Mouse (Mus musculus) neural tube, embryonic 14.5 days (tissue): Measurements from ENCODE around the gene Ulk2. TPM values are rescaled to one million over a fixed set of nuclear protein-coding genes. Genes with fewer than 3 reads are reported as not detected.
A peak's percentile ranks its signal among the peaks of the same experiment; 100 is the strongest.
"Not testable (repeated sequence)": the region's sequence is repeated elsewhere in the genome, so short reads cannot be mapped to it uniquely, and the experiment has no call there.

Experiments used
- ATAC-seq: fragments of 200-750 bp; cut with Nextera tagmentation; 2 replicates; pipeline ENCODE4 v1.8.0; 2017; ENCODE audit warnings: low read depth, mild to moderate bottlenecking, moderate TSS enrichment, moderate library complexity
- H3K27ac ChIP-seq: fragments of 300-500 bp; sonication (generic); 2 replicates; pipeline ENCODE4 v1.5.1; 2014; ENCODE audit warnings: low read depth, mild to moderate bottlenecking, control low read depth, low read length, moderate library complexity, mixed read lengths
- H3K27me3 ChIP-seq: fragments of 300-500 bp; sonication (generic); 2 replicates; pipeline ENCODE4 v1.6.1; 2014; ENCODE audit warnings: low read length; ENCODE audit not compliant: control insufficient read depth, insufficient read depth
- H3K36me3 ChIP-seq: fragments of 300-500 bp; sonication (generic); 2 replicates; pipeline ENCODE4 v1.6.1; 2014; ENCODE audit warnings: low read length, mixed read lengths; ENCODE audit not compliant: control insufficient read depth, insufficient read depth
- H3K4me1 ChIP-seq: fragments of 300-500 bp; sonication (generic); 2 replicates; pipeline ENCODE4 v1.6.1; 2014; ENCODE audit warnings: low read length; ENCODE audit not compliant: control insufficient read depth, insufficient read depth
- H3K4me2 ChIP-seq: fragments of 300-500 bp; sonication (generic); 2 replicates; pipeline ENCODE4 v1.6.1; 2014; ENCODE audit warnings: mild to moderate bottlenecking, low read depth, low read length, control low read depth
- H3K4me3 ChIP-seq: fragments of 300-500 bp; sonication (generic); 2 replicates; pipeline ENCODE4 v1.5.1; 2014; ENCODE audit warnings: low read depth, low read length, control low read depth, mixed read lengths
- H3K9ac ChIP-seq: fragments of 300-500 bp; sonication (generic); replicated peaks from 2 replicates; pipeline ENCODE4 v1.6.1; 2014; ENCODE audit warnings: low read depth, mild to moderate bottlenecking, control low read depth, low read length, mixed read lengths
- H3K9me3 ChIP-seq: fragments of 300-500 bp; sonication (generic); 2 replicates; pipeline ENCODE4 v1.6.1; 2016; ENCODE audit warnings: low read length; ENCODE audit not compliant: control insufficient read depth
- WGBS: fragments of 180-500 bp; shearing (Covaris S2); extraction: QIAGEN DNeasy Blood & Tissue Kit; methylation state at CpG from one replicate; pipeline ENCODE4 v1.1.7; 2014; 5-methylcytosine and 5-hydroxymethylcytosine counted together
- polyA plus RNA-seq: library from polyadenylated mRNA; unstranded; fragments of >200 nt; fragmentation: Nextera tagmentation; extraction: Ambion mirVana; gene quantifications from 2 replicates; pipeline ENCODE4 v1.2.1, GENCODE M21; 2014

Gene Ulk2
- polyA plus RNA-seq, 1 experiment from 2014 or later, result 52.0 TPM

GRCm38 (mm10) chr11:61853659-61854058 lies 1.2 kb downstream of the Ulk2 start:
- H3K27ac ChIP-seq, result peak overlapping the region; percentile 96
- H3K4me1 ChIP-seq, result peaks cover 7% of the 10 kb centered on the region; the same call in 1 of the 2 replicates
- H3K9me3 ChIP-seq, result no peaks in the 10 kb centered on the region
- H3K36me3 ChIP-seq, result no peaks in the 10 kb centered on the region
- peak overlapping the region; percentile 53 for H3K4me2 ChIP-seq
- no peaks in the 10 kb centered on the region for H3K27me3 ChIP-seq
- WGBS, result 12% methylated on average over 5 of the region's 5 CpGs
- H3K4me3 ChIP-seq, result peak overlapping the region; percentile 96
- H3K9ac ChIP-seq, result peak overlapping the region; percentile 99
- ATAC-seq, result no peak

DNA sequence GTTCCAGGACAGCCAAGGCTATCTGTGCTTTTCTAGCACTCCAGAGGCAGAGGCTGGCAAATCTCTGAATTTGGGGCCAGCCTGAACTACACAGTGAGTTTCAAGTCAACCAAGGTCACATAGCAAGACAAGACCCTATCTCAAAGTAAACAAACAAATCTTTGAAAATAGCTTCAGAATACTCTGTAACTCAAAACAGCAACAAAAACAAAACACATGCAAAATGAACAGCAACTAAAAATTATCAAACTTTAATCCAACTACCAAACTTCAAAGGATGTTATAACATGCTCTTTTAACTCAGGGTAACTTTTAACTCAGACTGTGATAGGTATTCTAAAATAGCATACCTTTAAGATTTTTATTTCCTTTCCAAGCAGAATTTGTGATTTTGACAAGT lies 2.0 kb downstream of the Ulk2 start:
- no peak for ATAC-seq
- no peak overlapping the region for H3K4me3 ChIP-seq

GRCm38 (mm10) chr11:61851195-61851594 lies 3.7 kb downstream of the Ulk2 start:
- WGBS, result 87% methylated on average over 3 of the region's 3 CpGs
- Histone ChIP-seq H3K36me3 (no peaks in the 10 kb centered on the region), H3K9me3 (no peaks in the 10 kb centered on the region), H3K4me2 (no peak overlapping the region), H3K27ac (no peak overlapping the region), H3K9ac (no peak overlapping the region), H3K27me3 (no peaks in the 10 kb centered on the region), H3K4me3 (no peak overlapping the region), H3K4me1 (peaks cover 7% of the 10 kb centered on the region; the same call in 1 of the 2 replicates)
- no peak for ATAC-seq

More for the DNA sequence above, 2.0 kb downstream of the Ulk2 start:
- H3K9me3 ChIP-seq, result no peaks in the 10 kb centered on the region
- no peak overlapping the region for H3K27ac ChIP-seq
- no peaks in the 10 kb centered on the region for H3K27me3 ChIP-seq
- H3K4me2 ChIP-seq, result peak overlapping the region; percentile 21; the same call in 1 of the 2 replicates
- no peak overlapping the region for H3K9ac ChIP-seq
- no peaks in the 10 kb centered on the region for H3K36me3 ChIP-seq
- peaks cover 7% of the 10 kb centered on the region; the same call in 1 of the 2 replicates for H3K4me1 ChIP-seq

DNA sequence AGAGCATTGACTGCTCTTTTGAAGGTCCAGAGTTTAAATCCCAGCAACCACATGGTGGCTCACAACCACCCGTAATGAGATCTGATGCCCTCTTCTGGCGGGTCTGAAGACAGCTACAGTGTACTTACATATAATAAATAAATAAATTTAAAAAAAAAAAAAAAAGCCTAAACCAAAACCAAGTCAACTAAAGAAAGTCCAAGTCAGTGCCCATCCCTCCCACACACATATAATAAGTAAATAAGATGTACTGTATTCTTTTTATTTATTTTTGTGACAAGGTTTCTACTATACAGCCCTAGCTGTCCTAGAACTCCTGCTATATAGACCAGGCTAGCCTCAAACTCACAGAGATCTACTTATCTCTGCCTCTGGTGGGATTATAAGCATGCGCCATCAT lies 14.2 kb downstream of the Ulk2 start:
- not testable (repeated sequence) for ATAC-seq, H3K27ac ChIP-seq, H3K27me3 ChIP-seq, H3K4me1 ChIP-seq, H3K9me3 ChIP-seq, H3K9ac ChIP-seq, H3K4me3 ChIP-seq, H3K4me2 ChIP-seq
- peaks cover 13% of the 10 kb centered on the region for H3K36me3 ChIP-seq
- 73% methylated on average over 3 of the region's 3 CpGs for WGBS

- Histone ChIP-seq H3K27me3 (no peaks in the 10 kb centered on the region), H3K4me1 (no peaks in the 10 kb centered on the region), H3K36me3 (peaks cover 11% of the 10 kb centered on the region), H3K4me3 (no peak overlapping the region), H3K9ac (no peak overlapping the region), H3K4me2 (no peak overlapping the region), H3K27ac (no peak overlapping the region), H3K9me3 (no peaks in the 10 kb centered on the region)
- no peak for ATAC-seq
These were observed 14.9 kb downstream of the Ulk2 start for GRCm38 (mm10) chr11:61839940-61840339.

- H3K9ac ChIP-seq, result no peak overlapping the region
- peaks cover 9% of the 10 kb centered on the region for H3K36me3 ChIP-seq
- no peaks in the 10 kb centered on the region for H3K9me3 ChIP-seq
- no peak overlapping the region for H3K27ac ChIP-seq
- no peak for ATAC-seq
- no peak overlapping the region for H3K4me3 ChIP-seq
- no peaks in the 10 kb centered on the region for H3K27me3 ChIP-seq
- no peaks in the 10 kb centered on the region for H3K4me1 ChIP-seq
- no peak overlapping the region for H3K4me2 ChIP-seq
- 89% methylated on average over 1 of the region's 1 CpGs for WGBS
These were observed 15.7 kb downstream of the Ulk2 start for GRCm38 (mm10) chr11:61839182-61839581.

DNA sequence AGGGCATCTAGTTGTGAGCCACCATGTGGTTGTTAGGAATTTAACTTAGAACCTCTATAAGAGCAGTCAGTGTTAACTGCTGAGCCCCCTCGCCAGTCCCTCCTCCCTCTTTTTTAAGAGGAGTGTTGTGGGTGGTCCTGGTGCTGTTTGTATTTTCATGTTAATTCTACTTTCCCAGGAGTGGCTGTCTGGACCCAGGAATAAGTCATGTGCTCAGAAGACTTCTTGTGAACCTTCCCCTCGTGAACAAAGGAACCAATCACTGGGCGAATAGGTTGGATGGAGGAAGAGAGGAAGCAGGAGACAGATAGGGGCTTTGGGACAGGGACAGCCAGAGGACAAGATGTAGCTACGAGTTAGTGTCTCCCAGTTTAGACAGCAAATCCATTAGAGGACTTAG lies 45.1 kb downstream of the Ulk2 start:
- ATAC-seq, result no peak

DNA sequence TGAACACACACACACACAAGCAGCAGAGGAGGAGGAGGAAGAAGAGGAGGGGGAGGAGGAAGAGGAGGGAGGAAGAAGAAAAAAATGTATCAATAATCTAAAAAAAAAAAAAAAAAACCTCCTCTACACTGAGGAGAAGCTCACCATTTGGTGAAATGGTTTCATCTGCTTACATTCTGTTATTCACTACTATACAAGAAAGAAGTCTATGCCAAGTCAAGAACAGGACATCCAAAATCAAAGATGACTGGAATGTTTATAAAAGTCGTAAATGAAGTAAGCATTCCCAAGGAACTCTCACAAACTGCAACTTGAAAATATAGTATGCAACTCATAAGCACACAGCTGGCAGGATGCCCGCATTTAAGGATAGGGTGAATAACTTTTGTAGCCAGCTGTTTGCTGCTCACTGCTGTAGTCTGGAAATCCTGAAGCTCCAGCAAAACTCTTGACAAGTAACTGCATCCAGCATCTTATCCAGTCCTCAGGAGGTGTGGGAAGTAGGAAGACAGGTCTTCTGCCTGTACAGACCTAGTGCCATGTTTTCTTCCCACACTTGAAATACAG lies 46.2 kb downstream of the Ulk2 start:
- 92% methylated on average over 2 of the region's 2 CpGs for WGBS
- H3K9ac ChIP-seq, result no peak overlapping the region
- no peak overlapping the region for H3K27ac ChIP-seq
- H3K9me3 ChIP-seq, result no peaks in the 10 kb centered on the region
- H3K36me3 ChIP-seq, result peaks cover 40% of the 10 kb centered on the region
- ATAC-seq, result no peak
- no peaks in the 10 kb centered on the region for H3K4me1 ChIP-seq
- no peaks in the 10 kb centered on the region for H3K27me3 ChIP-seq
- H3K4me2 ChIP-seq, result no peak overlapping the region
- H3K4me3 ChIP-seq, result no peak overlapping the region

More for the DNA sequence above, 45.1 kb downstream of the Ulk2 start:
- H3K4me2 ChIP-seq, result no peak overlapping the region
- no peak overlapping the region for H3K4me3 ChIP-seq
- 26% methylated on average over 4 of the region's 4 CpGs for WGBS
- no peak overlapping the region for H3K9ac ChIP-seq
- no peaks in the 10 kb centered on the region for H3K9me3 ChIP-seq
- no peaks in the 10 kb centered on the region for H3K4me1 ChIP-seq
- no peaks in the 10 kb centered on the region for H3K27me3 ChIP-seq
- H3K36me3 ChIP-seq, result peaks cover 49% of the 10 kb centered on the region
- H3K27ac ChIP-seq, result no peak overlapping the region

DNA sequence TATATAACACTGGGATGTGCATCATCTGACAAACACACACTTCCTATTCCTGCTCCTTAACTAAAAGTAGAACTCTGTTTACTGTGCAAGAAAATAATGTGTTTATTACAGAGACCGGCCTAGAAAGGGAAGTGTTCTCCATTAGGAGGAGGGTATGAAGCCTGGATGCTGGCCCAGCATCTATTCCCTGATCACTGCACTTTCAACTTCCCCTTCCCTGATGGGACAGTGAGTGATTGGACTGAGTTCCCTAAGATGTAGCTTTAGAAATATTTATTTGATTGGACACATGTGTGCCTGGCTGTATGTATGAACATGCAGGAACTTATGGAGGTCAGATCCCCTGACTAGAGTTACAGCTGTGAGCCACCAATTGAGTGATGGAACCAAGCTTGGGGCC lies 61.4 kb downstream of the Ulk2 start:
- peaks cover 17% of the 10 kb centered on the region; the same call in 1 of the 2 replicates for H3K36me3 ChIP-seq
- H3K9ac ChIP-seq, result no peak overlapping the region
- H3K27me3 ChIP-seq, result no peaks in the 10 kb centered on the region
- H3K9me3 ChIP-seq, result no peaks in the 10 kb centered on the region
- no peak overlapping the region for H3K27ac ChIP-seq
- ATAC-seq, result no peak
- no peak overlapping the region for H3K4me3 ChIP-seq
- WGBS, result 91% methylated on average over 1 of the region's 1 CpGs
- no peak overlapping the region for H3K4me2 ChIP-seq
- H3K4me1 ChIP-seq, result no peaks in the 10 kb centered on the region
